Mouse (Mus musculus) c-Kit-positive CD71-positive TER-119-negative erythroid progenitor cells, embryonic 14.5 days (primary cell): ENCODE data around the gene 4930415O20Rik.

Experiments
- DNase-seq: peaks from one replicate; pipeline ENCODE4 v3.0.0-alpha.2; 2013; ENCODE audit warnings: low read depth

Gene 4930415O20Rik

DNA sequence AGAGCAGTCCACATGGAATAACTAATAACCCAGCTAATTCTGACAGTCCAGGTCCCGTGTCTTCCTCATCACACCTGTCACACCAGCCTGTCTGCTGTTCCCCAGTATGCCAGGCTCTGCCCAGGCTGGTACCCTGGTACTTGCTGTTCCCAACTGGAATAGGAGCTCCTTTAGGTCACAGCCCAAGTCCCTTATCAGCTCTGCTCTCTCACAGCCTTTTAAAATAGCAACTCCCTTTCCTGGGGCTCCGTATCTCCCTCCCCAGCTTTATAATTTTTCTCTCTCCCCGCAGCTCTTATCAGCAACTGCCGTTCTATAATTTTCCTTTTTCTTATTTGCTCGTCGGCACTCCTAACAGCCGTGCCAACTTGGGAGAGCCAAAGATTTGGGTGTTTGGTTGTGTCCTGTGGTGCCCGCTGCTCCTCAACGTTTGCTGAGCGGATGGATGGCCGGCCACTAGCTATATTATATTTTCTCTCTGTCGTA is 35.3 kb downstream of the 4930415O20Rik start:
- peak; percentile 74 for DNase-seq

DNA sequence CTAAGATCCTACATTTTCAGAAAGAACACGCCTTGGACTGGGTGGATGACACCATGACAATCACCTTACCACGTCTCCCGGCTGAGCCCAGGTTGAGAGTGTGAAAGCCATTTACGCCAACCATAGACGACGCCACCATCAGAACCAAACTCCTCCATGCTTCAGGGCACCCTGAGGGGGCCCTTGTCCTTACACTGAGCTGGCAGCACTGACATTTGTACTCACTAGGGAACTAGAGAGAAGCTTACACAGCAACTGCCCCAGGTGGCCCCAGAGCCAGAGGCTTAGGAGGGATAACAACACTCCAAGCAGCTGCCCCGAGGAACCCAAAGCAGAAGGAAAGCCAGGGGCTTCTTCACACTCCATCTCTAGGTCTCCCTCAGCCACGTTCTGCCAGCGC is 35.9 kb downstream of the 4930415O20Rik start:
- DNase-seq = no peak

DNA sequence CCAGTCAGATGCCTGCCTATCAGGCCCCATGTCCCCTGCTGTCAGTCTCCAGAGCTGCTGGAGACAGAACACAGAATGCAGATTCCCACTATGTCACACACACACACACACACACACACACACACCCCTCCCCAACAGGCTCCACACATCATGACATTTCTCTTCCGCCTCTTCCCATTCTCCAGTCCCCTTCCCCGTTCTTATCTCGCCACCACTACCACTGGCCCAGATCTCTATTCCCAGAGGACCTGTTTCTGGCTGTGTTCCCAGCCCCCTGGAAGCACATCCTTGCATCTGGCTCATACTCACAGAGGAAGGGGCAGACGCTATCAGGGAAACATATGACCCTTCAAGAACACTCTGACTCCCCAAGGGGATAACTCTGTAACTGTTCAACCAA is 36.8 kb downstream of the 4930415O20Rik start:
- DNase-seq = no peak

DNA sequence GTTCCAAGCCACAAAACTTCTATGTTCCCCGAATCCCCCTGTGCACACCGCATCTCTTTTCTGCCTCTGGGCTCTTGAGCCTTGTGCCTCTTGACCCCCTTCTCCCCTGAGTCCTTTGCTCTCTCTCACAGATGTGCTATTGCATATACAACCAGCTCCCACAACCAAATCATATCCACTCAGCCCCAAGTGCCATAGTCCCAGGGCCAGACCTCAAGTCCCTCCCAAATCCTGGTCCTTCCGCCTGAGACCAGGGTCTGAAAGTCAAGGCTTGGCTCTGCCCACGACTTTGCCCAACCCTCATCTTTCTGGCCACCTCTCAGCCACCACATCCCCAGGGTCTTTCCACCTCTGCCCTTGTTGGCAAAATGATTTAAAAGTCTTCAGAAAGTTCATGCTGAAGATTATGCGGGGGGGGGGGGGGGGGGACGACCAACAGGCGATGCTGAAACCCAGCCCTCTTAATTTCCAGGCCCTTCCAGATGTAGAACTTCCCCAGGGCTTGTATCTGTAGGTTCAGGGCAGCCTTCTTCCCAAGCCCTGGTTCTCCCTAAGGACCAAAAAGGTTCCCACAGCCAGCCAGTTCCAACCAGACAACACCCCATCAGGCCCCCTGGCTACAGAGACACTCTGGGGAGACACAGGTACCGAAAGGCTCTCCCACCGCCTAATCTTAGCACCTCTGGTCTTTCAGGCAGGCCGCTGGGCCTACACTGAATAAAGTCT is 37.4 kb downstream of the 4930415O20Rik start:
- no peak for DNase-seq

DNA sequence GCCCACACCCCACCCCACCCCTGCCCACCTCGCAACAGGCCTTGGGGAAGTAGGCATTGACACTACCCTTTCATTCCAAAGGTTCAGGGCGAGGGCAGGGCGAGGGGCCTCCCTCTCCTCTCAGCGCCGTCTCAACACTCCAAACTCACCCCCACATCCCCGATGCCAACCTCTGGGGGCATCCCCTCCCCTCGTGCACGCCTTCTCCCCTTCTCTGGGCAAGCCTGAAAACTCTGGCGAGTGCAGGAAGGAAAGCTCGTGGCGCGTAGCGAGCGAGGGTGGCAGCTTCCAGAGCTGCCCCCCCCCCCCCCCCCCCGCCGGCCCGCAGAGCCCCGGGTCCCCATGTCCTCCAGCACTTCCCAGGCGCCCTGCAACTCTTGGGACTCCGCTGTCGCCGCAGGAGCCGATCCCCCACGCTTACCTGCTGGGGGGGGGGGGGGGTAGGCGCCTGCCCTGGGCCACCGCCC is 38.0 kb downstream of the 4930415O20Rik start:
- DNase-seq = no peak

DNA sequence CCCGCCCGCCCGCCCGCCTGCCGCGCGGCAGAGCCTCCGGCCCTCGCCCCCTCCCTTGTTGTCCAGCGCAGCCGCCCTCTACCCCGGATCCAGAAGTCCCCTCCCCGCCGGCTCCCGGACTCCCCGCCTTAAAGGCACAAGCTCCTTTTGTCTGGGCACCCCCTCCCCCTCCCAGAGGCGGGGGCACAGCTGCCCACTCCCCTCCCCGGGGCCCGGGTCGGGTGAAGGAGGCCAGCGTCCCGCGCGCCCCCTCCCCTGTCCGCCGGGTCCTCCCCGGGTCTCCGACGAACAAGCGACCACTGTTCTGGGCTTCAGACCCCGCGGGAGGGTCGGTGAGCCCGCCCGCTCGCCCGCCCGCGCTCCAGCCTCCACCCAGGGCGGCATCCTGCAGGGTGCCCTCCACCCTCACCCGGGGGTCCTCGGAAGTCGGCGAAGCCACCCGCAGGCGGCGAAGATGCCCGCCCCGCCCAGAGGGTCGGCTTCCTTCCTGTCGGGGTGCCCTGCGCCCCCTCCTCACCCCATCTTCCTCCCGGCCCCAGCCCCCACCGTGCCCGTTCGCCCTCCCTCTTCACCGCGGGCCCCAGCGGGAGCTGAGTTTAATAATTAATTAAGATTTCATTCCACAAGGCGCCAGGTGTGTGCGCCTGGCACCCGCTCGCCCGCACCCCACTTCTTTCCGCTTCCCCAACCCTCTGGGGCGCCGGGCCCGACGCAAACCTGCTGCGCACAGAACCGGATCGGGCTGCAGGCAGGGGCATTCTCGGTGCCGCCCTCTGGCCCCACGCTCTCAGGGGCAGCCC is 38.7 kb downstream of the 4930415O20Rik start, which contains the start of gene Adcy6:
Gene Adcy6, minus strand, starts transcription at position 746 of the 800 bp plus-strand sequence.
- DNase-seq = no peak

DNA sequence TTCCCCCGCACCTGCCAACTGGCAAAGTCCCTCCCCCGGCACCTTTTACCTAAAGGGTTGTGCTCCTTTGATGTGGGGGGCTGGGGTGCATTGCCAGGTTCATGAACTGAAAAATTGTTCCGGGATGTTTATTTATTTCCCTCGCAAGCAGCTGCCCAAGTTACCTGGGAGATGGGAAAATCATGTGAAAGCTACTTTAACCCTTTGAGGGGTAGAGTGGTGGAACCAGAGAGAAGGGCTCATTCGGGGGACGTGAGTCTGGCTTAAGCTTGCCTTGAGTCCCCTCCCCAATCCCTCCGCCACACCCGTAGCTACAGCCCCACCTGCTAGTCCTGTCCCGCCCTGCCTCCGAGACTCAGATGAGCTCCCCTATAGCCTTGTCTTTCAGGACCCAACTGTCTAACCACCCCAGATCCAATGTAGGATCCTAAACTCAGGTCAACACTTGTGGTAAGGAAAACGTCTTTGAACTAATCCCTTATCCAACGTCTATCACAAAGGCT is 39.4 kb downstream of the 4930415O20Rik start:
- no peak for DNase-seq

DNA sequence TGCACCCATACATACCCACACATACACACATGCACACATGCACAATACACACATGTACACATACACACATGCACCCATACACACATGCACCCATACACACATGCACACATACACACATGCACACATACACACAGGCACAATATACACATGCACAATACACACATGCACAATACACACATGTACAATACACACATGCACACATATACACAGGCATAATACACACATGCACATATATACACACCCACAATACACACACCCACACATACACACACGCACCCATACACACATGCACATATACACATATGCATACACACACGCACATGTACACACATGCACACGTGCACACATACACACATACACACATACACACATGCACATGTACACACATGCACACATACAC is 41.4 kb downstream of the 4930415O20Rik start:
- no peak for DNase-seq

DNA sequence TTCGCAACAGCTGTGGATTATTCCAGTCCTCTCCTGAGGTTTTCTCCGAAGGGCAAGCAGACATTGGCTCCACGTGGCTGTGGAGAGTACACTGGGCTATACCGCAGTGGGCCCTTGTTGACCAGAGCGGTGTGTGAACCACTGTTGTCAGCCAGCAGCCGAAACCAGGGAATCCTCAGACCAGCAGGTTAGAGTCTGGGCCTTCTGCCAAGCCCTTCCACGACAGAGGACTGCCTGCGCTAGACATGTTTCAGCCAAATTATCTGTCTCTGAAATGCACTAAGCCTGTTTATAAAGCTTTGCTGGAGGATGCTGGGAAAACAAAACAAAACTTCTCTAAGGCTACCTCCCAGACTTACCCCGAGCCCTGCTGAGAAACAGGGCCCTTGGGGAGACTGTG is 43.7 kb downstream of the 4930415O20Rik start:
- no peak for DNase-seq

DNA sequence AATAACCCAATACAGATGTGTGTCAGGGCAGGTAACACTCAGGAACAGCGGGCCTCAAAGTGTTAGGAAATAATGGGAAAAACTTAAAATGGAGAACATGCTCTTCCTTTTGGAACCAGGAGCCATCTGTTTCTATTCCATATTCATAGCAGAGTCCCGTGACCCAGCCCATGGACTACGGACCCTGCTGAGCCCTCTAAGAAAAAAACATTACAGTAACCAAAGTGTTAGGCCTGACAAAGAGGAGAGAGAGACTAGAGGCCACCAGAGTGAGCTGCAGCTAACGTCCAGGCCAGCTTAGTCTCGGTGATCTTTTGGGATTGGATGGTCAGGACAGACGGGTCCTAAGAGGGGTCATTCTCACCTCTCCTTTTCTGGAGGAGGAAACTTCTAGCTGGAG is 44.2 kb downstream of the 4930415O20Rik start:
- no peak for DNase-seq

DNA sequence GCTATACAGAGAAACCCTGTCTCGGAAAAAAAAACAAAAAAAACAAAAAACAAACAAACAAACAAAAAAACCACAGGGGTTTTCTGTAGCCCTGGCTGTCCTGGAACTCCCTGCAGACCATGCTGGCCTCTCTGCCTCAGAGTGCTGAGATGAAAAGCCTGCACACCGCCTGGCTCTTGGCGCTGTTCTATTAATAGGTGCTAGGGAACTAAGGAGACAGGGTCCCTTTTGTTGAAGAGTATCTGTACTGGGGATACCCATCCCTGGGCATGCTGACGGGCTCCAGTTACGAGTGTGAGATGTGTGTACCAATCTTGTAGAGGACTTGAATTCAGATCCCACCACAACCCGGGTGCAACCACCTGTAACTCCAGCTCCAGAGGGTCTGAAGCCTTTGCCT is 44.9 kb downstream of the 4930415O20Rik start:
- no peak for DNase-seq

DNA sequence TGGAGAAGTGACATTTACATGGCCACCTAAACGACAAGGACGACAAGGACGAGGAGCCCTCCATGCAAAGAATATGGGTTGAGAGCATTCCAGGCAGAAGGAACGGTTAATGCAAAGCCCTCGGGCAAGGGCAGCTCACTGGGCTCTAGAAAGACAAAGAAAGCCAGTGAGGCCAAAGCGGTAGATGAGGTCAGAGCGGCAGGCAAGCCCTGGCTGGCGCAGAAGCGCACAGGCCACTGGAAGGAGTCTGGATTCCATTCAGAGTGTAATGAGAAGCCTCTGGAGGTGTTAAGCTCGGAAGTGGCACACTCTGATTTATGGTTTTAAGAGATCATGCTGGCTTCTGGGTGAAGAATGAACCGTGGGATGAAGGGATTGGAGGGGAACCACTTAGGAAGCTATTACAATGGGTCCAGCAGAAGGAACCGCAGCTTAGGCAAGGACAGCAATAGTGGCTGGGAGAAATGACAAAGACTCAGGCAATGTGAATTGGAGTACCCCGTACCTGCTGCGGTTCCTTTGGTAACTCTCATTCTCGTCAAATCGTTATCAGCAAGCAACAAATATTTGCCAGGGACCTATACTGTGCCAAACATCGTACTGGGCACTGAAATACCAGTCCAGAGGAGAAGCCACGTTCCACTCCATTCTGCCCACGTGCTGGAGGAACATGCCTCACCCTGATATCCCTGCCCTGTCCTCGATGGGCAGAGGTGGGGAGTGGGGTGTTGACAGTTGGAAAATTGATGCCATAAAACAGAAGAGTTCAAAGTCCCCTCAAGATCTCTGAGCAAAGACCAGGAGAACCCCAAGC is 45.8 kb downstream of the 4930415O20Rik start:
- no peak for DNase-seq

DNA sequence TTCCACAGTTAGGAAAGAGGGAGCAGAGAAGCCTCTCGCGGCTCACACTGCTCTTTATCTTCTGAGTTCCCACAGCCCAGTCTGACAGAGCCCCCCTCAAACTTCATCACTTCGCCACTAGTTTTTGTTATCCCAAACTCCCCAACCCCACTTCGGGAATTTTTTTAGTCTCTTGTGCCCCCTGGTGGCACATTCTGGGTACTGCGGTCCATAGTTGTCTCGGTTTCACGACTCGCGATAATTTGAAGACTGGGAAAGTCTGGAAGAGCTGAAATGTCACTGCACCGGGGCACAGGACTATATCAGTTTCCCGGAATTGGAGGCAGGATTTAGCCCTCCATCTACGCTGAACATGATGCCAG is 46.4 kb downstream of the 4930415O20Rik start:
- DNase-seq = peak; percentile 65

DNA sequence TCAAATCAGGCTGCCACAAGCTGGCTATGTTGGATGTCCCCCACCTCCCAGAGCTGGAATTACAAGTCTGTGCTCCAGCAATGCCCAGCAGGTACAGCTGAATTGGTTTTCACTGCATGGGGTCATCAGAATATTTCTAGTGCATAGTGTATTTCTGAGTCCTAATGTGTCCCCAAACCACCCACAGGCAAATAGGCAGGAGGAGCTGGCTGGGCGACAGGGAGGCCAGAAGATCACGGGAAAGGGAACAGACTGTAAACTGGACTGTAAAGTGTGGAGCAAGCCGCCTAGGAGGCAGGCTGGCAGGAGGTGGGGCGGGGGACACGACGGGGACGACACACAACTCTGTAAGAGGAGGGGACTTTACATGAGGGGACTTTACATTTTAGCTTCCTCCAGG is 51.4 kb downstream of the 4930415O20Rik start:
- no peak for DNase-seq

DNA sequence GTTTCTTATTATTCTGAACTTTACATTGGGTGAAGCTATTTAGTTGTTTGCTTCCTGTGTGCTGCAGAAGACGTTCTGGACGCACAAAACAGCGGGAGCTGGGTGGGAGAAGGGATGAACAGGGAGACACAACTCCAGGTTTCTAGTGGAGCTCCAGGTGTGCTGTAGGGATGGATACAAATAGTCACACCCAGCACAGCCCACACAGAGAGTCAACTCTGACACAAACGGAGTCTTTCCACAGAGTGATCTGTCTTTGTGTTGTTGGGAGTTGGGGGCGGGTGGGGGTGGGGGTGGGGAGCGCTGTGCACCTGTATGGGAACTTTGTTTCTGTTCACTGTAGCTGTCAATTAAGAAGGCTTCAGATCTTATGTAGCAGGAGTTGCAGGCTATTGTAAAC is 51.9 kb downstream of the 4930415O20Rik start:
- no peak for DNase-seq

DNA sequence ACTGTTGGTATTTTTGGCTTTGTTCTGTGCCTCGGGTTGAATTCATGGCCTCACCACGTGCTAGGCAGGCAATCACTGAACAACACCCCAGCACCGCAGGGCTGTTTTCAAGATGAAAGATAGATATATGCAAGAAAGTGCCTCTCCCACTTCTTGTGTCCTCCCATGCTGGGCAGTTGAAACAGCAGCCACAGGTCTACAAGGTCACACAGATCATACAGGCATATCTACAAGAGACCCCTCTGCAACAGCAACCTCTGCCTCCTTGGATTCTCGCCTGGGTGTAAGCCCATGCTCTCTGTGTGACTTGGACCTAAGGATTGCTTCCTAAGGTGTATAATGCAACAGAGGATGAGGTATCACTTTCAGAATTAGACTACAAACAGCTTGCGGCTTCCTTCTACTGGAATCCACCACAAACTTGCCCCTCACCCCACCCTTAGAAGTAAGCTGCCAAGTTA is 52.6 kb downstream of the 4930415O20Rik start:
- no peak for DNase-seq

DNA sequence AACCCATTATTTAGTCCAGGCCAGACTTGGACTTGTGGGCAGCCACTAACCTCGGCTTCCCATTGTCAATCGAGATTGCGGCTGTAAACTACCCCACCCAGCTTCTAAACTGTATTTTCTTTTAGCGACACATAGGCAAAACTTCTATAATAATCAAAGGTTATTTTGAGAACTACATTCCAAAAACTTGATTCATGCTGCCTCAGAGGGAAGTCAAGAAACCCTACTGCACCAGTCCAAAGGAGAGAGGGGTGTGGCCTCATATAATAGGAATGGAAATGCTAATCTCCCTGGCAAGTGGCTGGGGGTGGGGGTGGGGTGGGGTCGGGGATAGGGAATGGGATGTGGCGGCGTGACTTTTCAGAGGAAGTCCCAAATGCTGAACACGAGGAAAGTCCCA is 55.3 kb downstream of the 4930415O20Rik start:
- DNase-seq = no peak

DNA sequence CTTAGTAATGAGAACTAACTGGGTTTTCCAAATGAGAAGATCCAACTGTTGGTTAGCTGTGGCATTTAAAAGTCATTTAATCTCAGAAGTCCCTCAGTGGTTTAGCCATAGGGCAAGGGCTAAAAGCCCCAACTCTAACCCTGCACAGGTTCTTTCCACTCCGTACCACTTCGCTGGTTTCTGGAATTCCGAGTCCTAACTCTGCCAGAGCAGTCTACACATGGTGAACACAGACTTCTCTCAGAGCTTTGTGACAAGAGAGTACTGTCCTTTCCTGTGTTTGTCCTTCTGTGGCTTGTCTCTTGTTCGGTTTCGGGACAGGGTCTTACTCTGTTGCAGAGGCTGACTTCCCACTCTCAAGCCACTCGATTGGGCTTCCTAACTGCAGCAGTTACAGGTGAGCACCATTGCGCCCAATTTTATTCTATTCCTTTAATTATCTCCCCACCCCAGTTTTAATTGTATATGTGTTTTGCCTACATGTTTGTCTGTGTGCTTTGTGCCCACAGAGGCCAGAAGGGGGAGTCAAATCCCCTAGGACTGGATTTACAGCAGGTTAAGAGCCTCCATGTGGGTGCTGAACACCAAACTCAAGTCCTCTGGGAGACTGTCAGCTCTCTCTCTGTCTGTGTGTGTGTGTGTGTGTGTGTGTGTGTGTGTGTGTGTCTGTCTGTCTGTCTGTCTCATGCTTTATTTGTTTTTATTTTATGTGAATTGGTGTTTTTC is 55.8 kb downstream of the 4930415O20Rik start:
- no peak for DNase-seq

DNA sequence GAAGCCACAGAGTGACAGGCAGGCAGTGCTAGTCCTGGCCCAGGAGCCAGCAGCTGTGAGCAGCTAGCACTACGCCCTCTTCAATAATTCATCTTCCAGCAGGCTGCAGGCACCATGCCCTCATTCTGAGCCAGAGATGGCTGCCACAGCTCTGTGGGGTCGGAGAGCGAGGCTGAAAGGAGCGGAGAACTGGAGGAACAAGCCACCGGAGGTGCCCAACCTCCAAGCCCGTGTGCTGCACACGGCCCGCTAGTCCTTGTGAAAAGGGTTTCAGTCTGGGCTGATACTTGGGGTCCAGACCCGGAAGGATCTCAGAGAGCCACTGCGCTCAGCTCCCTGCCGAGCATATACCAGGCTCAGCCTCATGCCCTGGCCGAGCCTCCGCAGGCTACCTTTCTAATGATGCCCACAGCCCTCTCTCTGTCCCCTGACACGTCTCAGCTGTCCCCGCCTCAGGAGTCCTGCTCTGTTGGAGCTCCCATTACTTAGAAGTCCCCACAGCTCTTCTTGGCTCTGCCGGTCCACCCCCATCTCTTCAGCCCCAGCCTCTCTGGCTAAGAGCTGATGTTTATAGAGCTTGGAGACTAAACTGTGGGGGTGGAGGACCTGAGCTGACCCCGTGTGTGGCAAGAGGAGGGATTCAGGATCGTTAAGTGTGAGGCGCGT is 57.9 kb downstream of the 4930415O20Rik start:
- no peak for DNase-seq

DNA sequence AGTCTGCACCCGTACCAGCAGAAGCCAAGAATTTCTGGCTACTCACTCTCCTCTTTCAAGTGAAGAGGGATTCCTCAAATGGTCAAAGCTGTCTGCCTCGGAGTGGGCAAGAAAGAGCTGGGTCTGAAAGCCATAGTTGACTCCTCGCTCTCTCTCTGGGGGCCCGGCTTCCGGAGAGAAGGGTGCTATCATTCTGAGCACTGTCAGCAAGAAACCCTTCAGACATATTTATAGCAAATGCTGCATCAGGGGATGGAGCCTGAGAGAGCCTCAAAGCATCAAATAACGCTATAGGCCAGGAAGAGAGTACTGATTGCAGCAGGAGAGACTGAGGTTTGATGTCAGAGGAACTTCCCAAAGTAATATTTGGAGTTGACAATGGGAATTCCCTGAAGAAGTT is 58.7 kb downstream of the 4930415O20Rik start:
- DNase-seq = no peak

DNA sequence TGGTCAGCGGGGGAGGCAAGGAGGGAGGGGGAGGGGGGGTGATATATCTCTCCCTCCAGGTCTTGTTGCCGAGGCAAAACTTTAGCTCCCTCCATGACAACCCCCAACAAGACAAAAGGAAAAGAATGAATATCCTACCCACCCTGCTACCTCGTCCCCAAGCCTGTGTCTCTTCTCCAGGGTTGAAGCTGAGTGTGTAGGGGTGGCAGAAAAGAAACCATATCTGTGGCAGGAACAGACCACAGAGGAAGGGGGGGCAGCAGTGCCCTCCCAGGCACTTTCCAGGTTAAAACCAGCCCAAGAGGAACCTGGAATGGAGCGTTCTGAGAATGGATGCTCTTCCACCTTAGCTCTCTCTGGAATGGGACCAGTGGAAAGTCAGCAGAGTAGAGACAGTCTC is 59.7 kb downstream of the 4930415O20Rik start, which contains the start of gene Cacnb3:
Gene Cacnb3, plus strand, starts transcription at position 301 of the 400 bp plus-strand sequence.
- DNase-seq = no peak
